Mouse (Mus musculus): Measurements from ENCODE around the gene B3galt6.

DNA sequence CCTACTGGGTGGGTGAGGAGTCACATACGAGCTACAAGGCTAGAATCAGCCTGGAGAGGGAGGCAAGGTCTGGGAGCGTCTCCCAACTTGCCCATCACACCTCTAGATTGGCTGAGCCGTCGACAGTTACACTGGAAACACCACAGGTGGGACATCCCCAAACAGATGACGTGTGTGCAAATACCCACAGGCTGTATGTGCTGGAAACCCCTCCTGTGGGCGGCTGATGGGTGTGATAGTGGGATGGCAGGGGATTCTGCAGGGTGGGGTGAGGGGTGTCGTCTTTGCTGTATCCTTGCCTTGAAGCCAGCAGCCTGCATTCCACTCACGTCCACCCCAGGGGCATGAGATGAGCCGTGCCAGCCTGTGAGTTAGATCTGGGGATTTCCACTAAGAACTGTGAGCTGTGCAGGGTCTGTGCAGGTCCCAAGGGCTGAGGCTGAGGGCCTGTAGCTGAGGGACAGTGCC is 38.2 kb upstream of the B3galt6 start:
- TF ChIP-seq MAFK (IDR thresholded peaks at IDR 0.05; ENCODE audit: insufficient read depth, low read depth, low read length): no peak
- TF ChIP-seq ZC3H11A (IDR thresholded peaks at IDR 0.05; ENCODE audit: borderline replicate concordance, low read depth, low read length): no peak
- TF ChIP-seq HCFC1 (IDR thresholded peaks at IDR 0.05; ENCODE audit: borderline replicate concordance, insufficient read depth, low read length): no peak
- TF ChIP-seq CHD2 (IDR thresholded peaks at IDR 0.05; ENCODE audit: low read depth, low read length): no peak
- TF ChIP-seq ZNF384 (IDR thresholded peaks at IDR 0.05; ENCODE audit: low read depth, low read length): no peak

Measured in ES-E14 (cell line).